In genomic region chr2:163288881-163289379, GRCm38 (mm10) we compare ENCODE assay signal across 8 mouse cellular contexts.
A peak's percentile ranks its signal among the peaks of the same experiment; 100 is the strongest.
DNase-seq lines count a peak whose midpoint lies in the region; ATAC-seq and TF ChIP-seq lines count a peak whose summit lies in the region.

No protein-coding gene starts in this region.

- H3K9ac ChIP-seq in liver, embryonic 11.5 days (ENCODE audit: low read depth, low read length): no peak overlapping the region
- H3K9ac ChIP-seq in embryonic facial prominence, embryonic 12.5 days: no peak overlapping the region
- no peak overlapping the region for H3K9ac ChIP-seq in hindbrain, postnatal 0 days (replicated peaks; ENCODE audit: low read length)
- H3K9ac ChIP-seq in liver, embryonic 15.5 days: no peak overlapping the region

- no peak overlapping the region for H3K27ac ChIP-seq in liver, embryonic 11.5 days (ENCODE audit: low read depth, low read length)
- no peak overlapping the region for H3K27ac ChIP-seq in embryonic facial prominence, embryonic 12.5 days
- H3K27ac ChIP-seq in hindbrain, postnatal 0 days: no peak overlapping the region
- H3K27ac ChIP-seq in liver, embryonic 15.5 days (replicated peaks): no peak overlapping the region

- 23% methylated on average over 21 of the region's 21 CpGs for WGBS in liver, embryonic 11.5 days
- WGBS in embryonic facial prominence, embryonic 12.5 days: 25% methylated on average over 21 of the region's 21 CpGs
- 9% methylated on average over 21 of the region's 21 CpGs for WGBS in hindbrain, postnatal 0 days
- 22% methylated on average over 21 of the region's 21 CpGs for WGBS in liver, embryonic 15.5 days (ENCODE audit: insufficient replicate concordance)

- TF ChIP-seq CTCF in hindbrain, postnatal 0 days (IDR thresholded peaks at IDR 0.05; ENCODE audit: low read depth): no peak

- ATAC-seq in liver, embryonic 11.5 days (replicated peaks; ENCODE audit: low FRiP score): no peak
- ATAC-seq in embryonic facial prominence, embryonic 12.5 days (ENCODE audit: insufficient number of reproducible peaks, insufficient read depth, low FRiP score, low TSS enrichment): no peak
- ATAC-seq in hindbrain, postnatal 0 days: peak; percentile 68
- ATAC-seq in liver, embryonic 15.5 days (ENCODE audit: insufficient read depth): no peak
- ATAC-seq in CD4-positive, CD25-positive, alpha-beta regulatory T cell, adult 4 months: no peak

- no peak for DNase-seq in liver, embryonic 11.5 days (ENCODE audit: low spot score)
- DNase-seq in liver: no peak
- DNase-seq in hindbrain, postnatal 0 days (ENCODE audit: low spot score): peak; percentile 75
- no peak for DNase-seq in cerebellum, postnatal 25 days
- no peak for DNase-seq in layer of hippocampus, adult 8-10 months (ENCODE audit: low spot score in 2 of 2)

- H3K27me3 ChIP-seq in liver, embryonic 11.5 days (replicated peaks; ENCODE audit: control insufficient read depth, insufficient read depth, low read length): peaks cover 21% of the 10 kb centered on the region
- H3K27me3 ChIP-seq in embryonic facial prominence, embryonic 12.5 days: no peaks in the 10 kb centered on the region; the same call in none of the 2 replicates
- H3K27me3 ChIP-seq in hindbrain, postnatal 0 days (ENCODE audit: insufficient read depth, low read length): peaks cover 33% of the 10 kb centered on the region
- peaks cover 34% of the 10 kb centered on the region for H3K27me3 ChIP-seq in liver, embryonic 15.5 days

- no peaks in the 10 kb centered on the region for H3K9me3 ChIP-seq in liver, embryonic 11.5 days (ENCODE audit: control insufficient read depth, low read length)
- no peaks in the 10 kb centered on the region for H3K9me3 ChIP-seq in embryonic facial prominence, embryonic 12.5 days
- H3K9me3 ChIP-seq in hindbrain, postnatal 0 days (ENCODE audit: low read length): no peaks in the 10 kb centered on the region
- H3K9me3 ChIP-seq in liver, embryonic 15.5 days (replicated peaks): no peaks in the 10 kb centered on the region

- H3K36me3 ChIP-seq in liver, embryonic 11.5 days (ENCODE audit: control insufficient read depth, insufficient read depth, low read length): no peaks in the 10 kb centered on the region
- H3K36me3 ChIP-seq in embryonic facial prominence, embryonic 12.5 days: no peaks in the 10 kb centered on the region
- H3K36me3 ChIP-seq in hindbrain, postnatal 0 days (ENCODE audit: insufficient read depth, low read length): no peaks in the 10 kb centered on the region
- H3K36me3 ChIP-seq in liver, embryonic 15.5 days (replicated peaks): no peaks in the 10 kb centered on the region

- no peak overlapping the region for H3K4me3 ChIP-seq in liver, embryonic 11.5 days (ENCODE audit: low read depth, low read length)
- no peak overlapping the region for H3K4me3 ChIP-seq in embryonic facial prominence, embryonic 12.5 days
- H3K4me3 ChIP-seq in hindbrain, postnatal 0 days (ENCODE audit: low read length): no peak overlapping the region; the same call in 1 of the 2 replicates
- no peak overlapping the region for H3K4me3 ChIP-seq in liver, embryonic 15.5 days (replicated peaks)

- H3K4me1 ChIP-seq in liver, embryonic 11.5 days (replicated peaks; ENCODE audit: control insufficient read depth, insufficient read depth, low read length): no peaks in the 10 kb centered on the region
- H3K4me1 ChIP-seq in embryonic facial prominence, embryonic 12.5 days: no peaks in the 10 kb centered on the region
- 0 out of 2 replicates have a peak, but pooled peaks cover 7% of the 10 kb centered on the region for H3K4me1 ChIP-seq in hindbrain, postnatal 0 days (ENCODE audit: insufficient read depth, low read length)
- 0 out of 2 replicates have a peak, but pooled peaks cover 3% of the 10 kb centered on the region for H3K4me1 ChIP-seq in liver, embryonic 15.5 days (replicated peaks)

- H3K4me2 ChIP-seq in liver, embryonic 11.5 days: peak overlapping the region; percentile 11; the same call in 1 of the 2 replicates
- peak overlapping the region; percentile 37 for H3K4me2 ChIP-seq in embryonic facial prominence, embryonic 12.5 days (replicated peaks)
- peak overlapping the region; percentile 44 for H3K4me2 ChIP-seq in hindbrain, postnatal 0 days (ENCODE audit: low read depth, low read length)
- H3K4me2 ChIP-seq in liver, embryonic 15.5 days: peak overlapping the region; percentile 8; the same call in 1 of the 2 replicates
